ENCODE assay signal across 10 mouse cellular contexts in genomic region chr4:87883225-87883875, GRCm38 (mm10).
DNase-seq lines count a peak whose midpoint lies in the region; ATAC-seq lines count a peak whose summit lies in the region.
"Had no signal": no experiment of that assay in that cellular context is flagged by ENCODE, and none has a peak within 500 bp of the region (broad histone marks: within the 10 kb centered on the region; RNA-seq: fewer than 3 reads in every experiment).

No protein-coding gene starts in this region.

- H3K27ac ChIP-seq in midbrain, embryonic 11.5 days (ENCODE audit: low read depth, low read length) = no peak overlapping the region
- H3K27ac ChIP-seq in midbrain, embryonic 10.5 days (replicated peaks) = no peak overlapping the region
- H3K27ac ChIP-seq in forebrain, embryonic 16.5 days (ENCODE audit: low read length) = no peak overlapping the region
- peak overlapping the region; percentile 51 for H3K27ac ChIP-seq in neural tube, embryonic 15.5 days (replicated peaks)

- H3K9ac ChIP-seq in midbrain, embryonic 11.5 days (ENCODE audit: low read length) = no peak overlapping the region
- H3K9ac ChIP-seq in forebrain, embryonic 16.5 days (replicated peaks; ENCODE audit: low read depth, low read length) = no peak overlapping the region
- no peak overlapping the region for H3K9ac ChIP-seq in neural tube, embryonic 15.5 days (replicated peaks)

- no peaks in the 10 kb centered on the region for H3K36me3 ChIP-seq in midbrain, embryonic 11.5 days (ENCODE audit: control insufficient read depth, insufficient read depth, low read length)
- H3K36me3 ChIP-seq in midbrain, embryonic 10.5 days = peaks cover 3% of the 10 kb centered on the region
- no peaks in the 10 kb centered on the region for H3K36me3 ChIP-seq in forebrain, embryonic 16.5 days (ENCODE audit: control insufficient read depth, insufficient read depth)
- no peaks in the 10 kb centered on the region for H3K36me3 ChIP-seq in neural tube, embryonic 15.5 days

- peak; percentile 69; the same call in 1 of the 2 replicates for ATAC-seq in midbrain, embryonic 11.5 days (ENCODE audit: low FRiP score)
- ATAC-seq in forebrain, embryonic 16.5 days = peak; percentile 78
- ATAC-seq in neural tube, embryonic 15.5 days (ENCODE audit: low FRiP score) = no peak; the same call in 1 of the 2 replicates

- WGBS in midbrain, embryonic 11.5 days = 70% methylated on average over 5 of the region's 5 CpGs
- 81% methylated on average over 5 of the region's 5 CpGs for WGBS in midbrain, embryonic 10.5 days
- 11% methylated on average over 5 of the region's 5 CpGs for WGBS in forebrain, embryonic 16.5 days
- WGBS in neural tube, embryonic 15.5 days = 17% methylated on average over 5 of the region's 5 CpGs

- H3K4me1 ChIP-seq in midbrain, embryonic 11.5 days (ENCODE audit: control insufficient read depth, insufficient read depth, low read length) = peaks cover 5% of the 10 kb centered on the region
- H3K4me1 ChIP-seq in midbrain, embryonic 10.5 days = peaks cover 5% of the 10 kb centered on the region
- H3K4me1 ChIP-seq in forebrain, embryonic 16.5 days (replicated peaks; ENCODE audit: control insufficient read depth, insufficient read depth, low read length) = peaks cover 21% of the 10 kb centered on the region
- H3K4me1 ChIP-seq in neural tube, embryonic 15.5 days = peaks cover 23% of the 10 kb centered on the region

- H3K27me3 ChIP-seq in midbrain, embryonic 11.5 days (ENCODE audit: control insufficient read depth, insufficient read depth, low read length) = no peaks in the 10 kb centered on the region
- H3K27me3 ChIP-seq in midbrain, embryonic 10.5 days (ENCODE audit: low read depth, poor library complexity, severe bottlenecking) = no peaks in the 10 kb centered on the region
- no peaks in the 10 kb centered on the region for H3K27me3 ChIP-seq in forebrain, embryonic 16.5 days (replicated peaks; ENCODE audit: control insufficient read depth, insufficient read depth, low read length)
- H3K27me3 ChIP-seq in neural tube, embryonic 15.5 days (replicated peaks) = no peaks in the 10 kb centered on the region

- no peak overlapping the region for H3K4me3 ChIP-seq in midbrain, embryonic 11.5 days (ENCODE audit: low read depth, low read length)
- H3K4me3 ChIP-seq in midbrain, embryonic 10.5 days = no peak overlapping the region
- no peak overlapping the region for H3K4me3 ChIP-seq in forebrain, embryonic 16.5 days (replicated peaks; ENCODE audit: low read length)
- H3K4me3 ChIP-seq in neural tube, embryonic 15.5 days (replicated peaks) = no peak overlapping the region

- H3K9me3 ChIP-seq in midbrain, embryonic 11.5 days (ENCODE audit: control insufficient read depth, low read length) = no peaks in the 10 kb centered on the region
- H3K9me3 ChIP-seq in midbrain, embryonic 10.5 days (replicated peaks) = no peaks in the 10 kb centered on the region
- no peaks in the 10 kb centered on the region for H3K9me3 ChIP-seq in forebrain, embryonic 16.5 days (ENCODE audit: control insufficient read depth, low read length)
- H3K9me3 ChIP-seq in neural tube, embryonic 15.5 days (replicated peaks) = no peaks in the 10 kb centered on the region

- DNase-seq in midbrain, embryonic 11.5 days (ENCODE audit: low spot score, missing footprints) = no peak
- no peak for DNase-seq in midbrain, embryonic 10.5 days (ENCODE audit: low spot score)
- peak; percentile 45 for DNase-seq in kidney, postnatal 14 days
- DNase-seq in adrenal gland, adult 2 months = no peak
- no peak for DNase-seq in MN1 (ENCODE audit: low spot score)
- DNase-seq: cerebellum, adult 18-20 months; gastrocnemius, postnatal 36 days; thymus, postnatal 4 days had no signal

- H3K4me2 ChIP-seq in midbrain, embryonic 11.5 days = no peak overlapping the region
- no peak overlapping the region for H3K4me2 ChIP-seq in forebrain, embryonic 16.5 days (ENCODE audit: low read length)
- no peak overlapping the region for H3K4me2 ChIP-seq in neural tube, embryonic 15.5 days
